Mouse (Mus musculus): ENCODE measurements at regions not wholly inside any gene's neighbourhood (a gene's known extent, or its start where the extent isn't known, plus 50 kb on each side); places are given as distances from the start of the nearest gene placed in this dataset.

DNA sequence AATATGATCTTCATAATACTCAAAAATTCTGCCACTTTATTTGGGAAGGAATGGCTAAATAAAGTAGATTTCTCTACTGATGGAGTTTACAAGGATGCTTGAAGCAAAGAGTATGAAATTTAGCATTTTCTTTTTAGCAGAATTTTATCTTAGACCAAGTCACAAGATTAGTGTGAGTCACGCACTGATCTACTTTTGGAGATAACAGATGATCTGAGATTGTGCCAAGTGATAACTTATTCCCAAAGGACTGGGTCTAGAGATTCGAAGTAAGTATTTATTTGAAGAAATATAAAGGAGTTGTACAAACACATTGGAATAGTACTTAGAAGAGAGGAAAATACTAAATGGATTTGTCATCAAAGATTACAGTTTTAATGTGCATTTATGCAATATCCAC lies 67.8 kb upstream of the Tom1l1 start:
- H3K9ac ChIP-seq (ENCODE audit: low read depth, low read length): no peak overlapping the region
- DNase-seq (ENCODE audit: low spot score) (no peak), ATAC-seq (ENCODE audit: low read depth) (no peak)
- H3K36me3 ChIP-seq (ENCODE audit: control insufficient read depth, insufficient read depth, low read length): no peaks in the 10 kb centered on the region
- 82% methylated on average over 2 of the region's 2 CpGs for WGBS
- no peak overlapping the region for H3K27ac ChIP-seq (replicated peaks; ENCODE audit: low read depth, low read length)
- H3K9me3 ChIP-seq (ENCODE audit: control insufficient read depth, low read length): no peaks in the 10 kb centered on the region
- H3K4me3 ChIP-seq (ENCODE audit: low read depth, low read length): no peak overlapping the region
- no peaks in the 10 kb centered on the region for H3K27me3 ChIP-seq (replicated peaks; ENCODE audit: control insufficient read depth, insufficient read depth, low read length)
- no peak overlapping the region for H3K4me2 ChIP-seq (ENCODE audit: low read depth, low read length)
- H3K4me1 ChIP-seq (ENCODE audit: control insufficient read depth, insufficient read depth, low read length): no peaks in the 10 kb centered on the region

- Histone ChIP-seq H3K4me3 (ENCODE audit: low read depth, low read length) (no peak overlapping the region), H3K27me3 (replicated peaks; ENCODE audit: control insufficient read depth, insufficient read depth, low read length) (no peaks in the 10 kb centered on the region), H3K36me3 (ENCODE audit: control insufficient read depth, insufficient read depth, low read length) (no peaks in the 10 kb centered on the region), H3K4me1 (ENCODE audit: control insufficient read depth, insufficient read depth, low read length) (no peaks in the 10 kb centered on the region), H3K4me2 (ENCODE audit: low read depth, low read length) (no peak overlapping the region), H3K27ac (replicated peaks; ENCODE audit: low read depth, low read length) (no peak overlapping the region), H3K9ac (ENCODE audit: low read depth, low read length) (no peak overlapping the region), H3K9me3 (ENCODE audit: control insufficient read depth, low read length) (no peaks in the 10 kb centered on the region)
- 58% methylated on average over 3 of the region's 3 CpGs for WGBS
- peak; percentile 20 for DNase-seq (ENCODE audit: low spot score)
- ATAC-seq (ENCODE audit: low read depth): no peak
These were observed 60.3 kb upstream of the Tom1l1 start for GRCm38 (mm10) chr11:90748448-90748847.

- no peak overlapping the region for H3K27ac ChIP-seq (replicated peaks; ENCODE audit: low read depth, low read length)
- 50% methylated on average over 10 of the region's 10 CpGs for WGBS
- DNase-seq (ENCODE audit: low spot score) (no peak), ATAC-seq (ENCODE audit: low read depth) (no peak)
- no peak overlapping the region for H3K9ac ChIP-seq (ENCODE audit: low read depth, low read length)
- no peaks in the 10 kb centered on the region for H3K27me3 ChIP-seq (replicated peaks; ENCODE audit: control insufficient read depth, insufficient read depth, low read length)
- H3K9me3 ChIP-seq (ENCODE audit: control insufficient read depth, low read length): no peaks in the 10 kb centered on the region
- H3K4me1 ChIP-seq (ENCODE audit: control insufficient read depth, insufficient read depth, low read length): no peaks in the 10 kb centered on the region
- no peak overlapping the region for H3K4me2 ChIP-seq (ENCODE audit: low read depth, low read length)
- no peak overlapping the region for H3K4me3 ChIP-seq (ENCODE audit: low read depth, low read length)
- no peaks in the 10 kb centered on the region for H3K36me3 ChIP-seq (ENCODE audit: control insufficient read depth, insufficient read depth, low read length)
These were observed 53.9 kb upstream of the Tom1l1 start for GRCm38 (mm10) chr11:90741952-90742617.

- DNase-seq (ENCODE audit: low spot score) (no peak), ATAC-seq (ENCODE audit: low read depth) (no peak)
- 66% methylated on average over 3 of the region's 3 CpGs for WGBS
- Histone ChIP-seq H3K9me3 (ENCODE audit: control insufficient read depth, low read length) (no peaks in the 10 kb centered on the region), H3K27ac (replicated peaks; ENCODE audit: low read depth, low read length) (no peak overlapping the region), H3K36me3 (ENCODE audit: control insufficient read depth, insufficient read depth, low read length) (no peaks in the 10 kb centered on the region), H3K4me3 (ENCODE audit: low read depth, low read length) (no peak overlapping the region), H3K9ac (ENCODE audit: low read depth, low read length) (no peak overlapping the region), H3K27me3 (replicated peaks; ENCODE audit: control insufficient read depth, insufficient read depth, low read length) (no peaks in the 10 kb centered on the region), H3K4me1 (ENCODE audit: control insufficient read depth, insufficient read depth, low read length) (no peaks in the 10 kb centered on the region), H3K4me2 (ENCODE audit: low read depth, low read length) (no peak overlapping the region)
These were observed 51.3 kb upstream of the Tom1l1 start for GRCm38 (mm10) chr11:90739501-90739900.

- Histone ChIP-seq H3K4me1 (ENCODE audit: control insufficient read depth, insufficient read depth, low read length) (no peaks in the 10 kb centered on the region), H3K36me3 (ENCODE audit: control insufficient read depth, insufficient read depth, low read length) (no peaks in the 10 kb centered on the region), H3K9me3 (ENCODE audit: control insufficient read depth, low read length) (no peaks in the 10 kb centered on the region), H3K4me2 (ENCODE audit: low read depth, low read length) (no peak overlapping the region), H3K27me3 (replicated peaks; ENCODE audit: control insufficient read depth, insufficient read depth, low read length) (no peaks in the 10 kb centered on the region), H3K27ac (replicated peaks; ENCODE audit: low read depth, low read length) (no peak overlapping the region), H3K4me3 (ENCODE audit: low read depth, low read length) (no peak overlapping the region), H3K9ac (ENCODE audit: low read depth, low read length) (no peak overlapping the region)
- DNase-seq (ENCODE audit: low spot score) (no peak), ATAC-seq (ENCODE audit: low read depth) (no peak)
- 56% methylated on average over 2 of the region's 2 CpGs for WGBS
These were observed 50.6 kb upstream of the Tom1l1 start for GRCm38 (mm10) chr11:90738741-90739140.

Measured in embryonic facial prominence, embryonic 14.5 days (tissue).